Mouse (Mus musculus): Measurements from ENCODE around the gene Olfr1034.
"Not testable (repeated sequence)": the region's sequence is repeated elsewhere in the genome, so short reads cannot be mapped to it uniquely, and the experiment has no call there.

Olfr1034 gene

DNA sequence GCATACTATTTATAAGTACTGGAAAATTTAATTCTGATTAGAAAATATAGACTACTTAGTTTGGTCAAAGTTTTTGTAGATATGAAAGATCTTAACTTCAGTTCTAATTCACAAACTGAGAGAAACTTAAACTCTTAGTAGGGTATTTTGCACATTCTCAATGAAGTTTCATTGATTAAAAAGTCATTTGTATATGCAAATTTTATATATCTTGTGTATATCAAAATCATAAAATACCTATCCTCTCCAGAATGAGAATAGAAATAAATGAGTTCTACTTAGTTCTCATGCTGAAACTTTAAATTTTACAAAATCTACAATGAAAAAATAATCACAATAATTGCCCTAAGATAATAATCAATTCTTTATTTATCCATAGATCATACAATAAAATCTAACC, at the start of gene Olfr1034:
Gene Olfr1034, plus strand, starts transcription at position 301 of the 400 bp plus-strand sequence.
- no peak for DNase-seq (ENCODE audit: low spot score)

DNA sequence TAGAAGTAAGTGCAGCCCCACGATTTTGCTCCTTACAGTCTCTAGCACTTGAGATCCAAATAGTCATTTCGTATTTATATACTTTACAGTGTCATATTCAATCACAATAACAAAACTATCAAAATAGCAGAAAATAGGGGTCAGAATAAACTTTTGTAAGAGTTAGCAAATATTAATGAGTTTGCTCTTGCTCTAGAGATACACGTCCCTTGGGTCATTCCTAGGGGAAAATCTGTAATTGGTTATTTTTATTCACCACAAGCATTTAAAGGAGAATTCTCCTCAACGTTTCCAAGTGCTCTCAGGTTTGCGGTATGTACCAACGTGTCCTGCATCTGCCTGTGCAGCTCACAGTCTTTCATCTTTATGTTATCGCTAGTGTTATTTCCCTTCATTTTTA, 40.4 kb upstream of the Olfr1034 start, which contains the start of gene Olfr1032:
Gene Olfr1032, plus strand, starts transcription at position 301 of the 400 bp plus-strand sequence.
- DNase-seq (ENCODE audit: low spot score): no peak

DNA sequence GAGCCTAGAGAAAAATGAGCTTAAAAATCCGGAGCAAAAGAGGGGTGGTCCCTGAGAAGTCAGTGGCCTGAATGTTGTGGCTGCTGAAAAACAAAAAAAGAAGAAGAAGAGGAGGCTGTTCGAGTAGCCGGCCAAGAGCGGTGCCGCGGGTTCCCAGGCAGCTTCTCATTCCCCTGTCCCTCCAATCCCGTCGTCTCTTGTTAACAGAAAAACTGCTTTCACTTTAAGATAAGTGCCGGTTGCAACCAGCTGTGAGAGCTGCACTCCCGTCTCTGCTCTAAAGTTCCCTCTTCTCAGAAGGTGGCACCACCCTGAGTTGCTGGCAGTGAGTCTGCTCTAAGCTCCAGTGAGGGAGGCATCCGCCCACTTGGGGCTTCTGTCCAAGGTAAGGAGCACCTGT, 25.3 kb upstream of the Olfr1034 start, which contains the start of gene Olfr1033:
Gene Olfr1033, plus strand, starts transcription at position 228 of the 400 bp plus-strand sequence.
- not testable (repeated sequence) for DNase-seq (ENCODE audit: low spot score)

DNA sequence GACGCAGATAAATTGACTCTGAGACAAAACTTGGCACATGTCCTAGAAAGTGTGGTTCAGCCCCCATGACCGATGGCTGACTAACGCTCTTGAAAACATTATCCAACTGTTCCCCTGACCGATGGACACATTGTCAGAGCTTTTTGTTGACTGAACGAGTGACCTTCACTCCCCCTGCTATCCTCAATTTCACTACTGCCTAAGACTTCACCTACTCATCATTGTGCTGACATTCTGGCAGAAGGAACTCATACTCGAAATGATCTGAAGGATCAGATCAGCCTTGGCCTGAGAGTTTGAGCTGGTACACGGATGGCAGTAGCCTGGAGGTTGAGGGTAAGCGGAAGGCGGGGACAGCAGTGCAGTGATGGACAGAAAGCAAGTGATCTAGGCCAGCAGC, 24.1 kb upstream of the Olfr1034 start:
- DNase-seq (ENCODE audit: low spot score): not testable (repeated sequence)

DNA sequence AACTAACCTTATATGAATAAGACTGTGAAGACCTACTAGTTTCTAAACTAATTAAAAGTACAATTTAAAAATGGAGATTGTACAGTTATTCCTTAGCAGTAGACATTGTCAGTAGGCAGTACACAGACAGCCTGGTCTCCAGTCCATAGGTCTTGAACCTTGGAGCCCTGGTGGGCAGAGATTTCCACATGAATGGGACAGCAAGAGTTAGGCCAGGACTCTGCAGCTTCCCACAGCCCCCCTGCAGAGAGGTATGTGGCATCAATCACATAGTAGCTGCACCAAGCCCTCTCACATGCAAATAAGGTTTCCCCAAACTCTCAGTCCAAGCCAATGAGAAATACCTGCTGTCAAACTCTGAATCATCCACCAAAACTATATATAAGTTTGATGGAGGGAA, 5.1 kb downstream of the Olfr1034 start:
- DNase-seq (ENCODE audit: low spot score): not testable (repeated sequence)

DNA sequence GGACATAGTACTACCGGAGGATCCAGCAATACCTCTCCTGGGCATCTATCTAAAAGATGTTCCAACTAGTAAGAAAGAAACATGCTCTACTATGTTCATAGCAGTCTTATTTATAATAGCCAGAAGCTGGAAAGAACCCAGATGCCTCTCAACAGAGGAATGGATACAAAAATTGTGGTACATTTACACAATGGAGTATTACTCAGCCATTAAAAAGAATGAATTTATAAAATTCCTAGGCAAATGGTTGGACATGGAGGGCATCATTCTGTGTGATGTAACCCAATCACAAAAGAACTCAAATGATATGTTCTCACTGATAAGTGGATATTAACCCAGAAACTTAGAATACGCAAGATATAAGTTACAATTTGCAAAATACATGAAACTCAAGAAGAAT, 18.1 kb downstream of the Olfr1034 start:
- DNase-seq (ENCODE audit: low spot score): not testable (repeated sequence)

DNA sequence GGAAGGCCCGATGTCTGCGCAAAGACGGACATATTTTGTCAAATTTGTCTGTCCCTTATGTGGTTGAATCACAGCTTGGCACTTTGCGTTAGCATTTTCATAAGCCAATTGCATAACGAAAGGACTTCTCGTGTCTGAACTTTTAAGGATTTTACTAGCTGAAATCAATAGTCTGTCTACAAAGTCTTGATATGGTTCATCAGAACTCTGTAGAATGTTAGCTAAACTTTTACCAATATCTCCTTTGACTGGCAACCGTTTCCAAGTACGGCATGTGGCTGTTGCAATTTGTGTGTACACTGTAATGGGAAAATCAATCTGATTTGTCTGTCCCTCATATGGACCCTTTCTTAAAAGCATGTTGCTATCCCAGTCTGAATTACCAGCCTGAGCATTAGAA, 24.5 kb downstream of the Olfr1034 start:
- no peak for DNase-seq (ENCODE audit: low spot score)

DNA sequence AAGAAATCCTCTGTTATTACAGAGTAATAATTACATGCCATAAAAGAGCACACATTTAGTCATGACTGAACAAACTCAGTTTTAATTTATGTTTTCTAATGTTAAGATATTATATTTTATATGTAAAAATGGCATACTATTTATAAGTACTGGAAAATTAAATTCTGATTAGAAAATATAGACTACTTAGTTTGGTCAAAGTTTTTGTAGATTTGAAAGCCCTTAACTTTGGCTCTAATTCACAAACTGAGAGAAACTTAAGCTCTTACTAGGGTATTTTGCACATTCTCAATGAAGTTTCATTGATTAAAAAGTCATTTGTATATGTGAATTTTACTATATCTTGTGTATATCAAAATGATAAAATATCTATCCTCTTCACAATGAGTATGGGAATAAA, 28.0 kb downstream of the Olfr1034 start, which contains the start of gene Olfr1036:
Gene Olfr1036, plus strand, starts transcription at position 301 of the 400 bp plus-strand sequence.
- not testable (repeated sequence) for DNase-seq (ENCODE audit: low spot score)

DNA sequence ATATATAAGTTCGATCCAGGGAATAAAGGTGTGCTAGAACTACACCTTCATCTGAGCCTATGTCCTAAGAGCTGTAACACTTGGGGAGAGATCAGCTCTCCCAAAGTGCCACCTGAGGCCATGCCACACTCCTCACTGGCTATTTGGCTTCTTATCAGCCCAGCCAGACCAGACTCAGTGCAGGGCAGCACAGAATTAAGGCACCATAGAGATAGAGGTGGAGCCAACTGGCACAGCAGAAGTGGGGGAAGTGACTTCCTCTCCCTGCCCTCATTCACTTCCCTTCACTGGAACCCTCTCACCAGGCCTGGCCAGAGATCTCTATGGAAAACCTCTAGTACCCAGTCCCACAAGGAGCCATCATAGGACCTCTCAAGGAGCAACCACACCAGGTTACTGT, 34.8 kb downstream of the Olfr1034 start:
- DNase-seq (ENCODE audit: low spot score): not testable (repeated sequence)

DNA sequence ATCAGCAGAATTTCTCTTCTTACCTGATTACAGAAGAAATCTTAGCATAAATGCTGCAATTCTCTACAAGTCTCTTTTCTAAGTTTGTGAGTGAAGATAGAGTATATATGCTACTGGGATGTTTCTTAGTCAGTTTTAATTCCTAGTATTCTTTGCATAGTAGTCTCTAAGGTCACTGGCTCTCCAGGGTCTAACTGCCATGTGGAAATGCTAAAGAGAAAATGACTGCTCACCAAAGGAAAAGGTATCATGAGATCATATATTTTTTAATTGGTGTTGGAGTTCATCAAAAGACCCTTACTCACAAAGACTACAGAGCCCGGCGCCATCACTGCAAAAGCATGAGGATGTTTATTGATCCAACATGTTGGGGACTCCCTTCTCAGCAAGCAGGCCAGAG, 41.6 kb downstream of the Olfr1034 start, which contains the start of gene Olfr1037:
Gene Olfr1037, minus strand, starts transcription at position 101 of the 400 bp plus-strand sequence.
- DNase-seq (ENCODE audit: low spot score): no peak

Data from left cerebral cortex, adult 11 months (tissue).